Mouse (Mus musculus): ENCODE data around the gene Tmem53.

GRCm38 (mm10) chr4:117311891-117312290 lies 60.1 kb downstream of the Tmem53 start:
- TF ChIP-seq CTCF (IDR thresholded peaks at IDR 0.05; ENCODE audit: borderline replicate concordance, insufficient read depth, low read depth, low read length) (no peak), POLR2A (IDR thresholded peaks at IDR 0.05; ENCODE audit: borderline replicate concordance, insufficient read depth, low read length) (no peak)
